Mouse (Mus musculus): ENCODE measurements around the gene Smim8. TPM values are rescaled to one million over a fixed set of nuclear protein-coding genes. Genes with fewer than 3 reads are reported as not detected.

Smim8 gene
- polyA plus RNA-seq (2017; shearing (Covaris generic)), result 78.3 TPM

DNA sequence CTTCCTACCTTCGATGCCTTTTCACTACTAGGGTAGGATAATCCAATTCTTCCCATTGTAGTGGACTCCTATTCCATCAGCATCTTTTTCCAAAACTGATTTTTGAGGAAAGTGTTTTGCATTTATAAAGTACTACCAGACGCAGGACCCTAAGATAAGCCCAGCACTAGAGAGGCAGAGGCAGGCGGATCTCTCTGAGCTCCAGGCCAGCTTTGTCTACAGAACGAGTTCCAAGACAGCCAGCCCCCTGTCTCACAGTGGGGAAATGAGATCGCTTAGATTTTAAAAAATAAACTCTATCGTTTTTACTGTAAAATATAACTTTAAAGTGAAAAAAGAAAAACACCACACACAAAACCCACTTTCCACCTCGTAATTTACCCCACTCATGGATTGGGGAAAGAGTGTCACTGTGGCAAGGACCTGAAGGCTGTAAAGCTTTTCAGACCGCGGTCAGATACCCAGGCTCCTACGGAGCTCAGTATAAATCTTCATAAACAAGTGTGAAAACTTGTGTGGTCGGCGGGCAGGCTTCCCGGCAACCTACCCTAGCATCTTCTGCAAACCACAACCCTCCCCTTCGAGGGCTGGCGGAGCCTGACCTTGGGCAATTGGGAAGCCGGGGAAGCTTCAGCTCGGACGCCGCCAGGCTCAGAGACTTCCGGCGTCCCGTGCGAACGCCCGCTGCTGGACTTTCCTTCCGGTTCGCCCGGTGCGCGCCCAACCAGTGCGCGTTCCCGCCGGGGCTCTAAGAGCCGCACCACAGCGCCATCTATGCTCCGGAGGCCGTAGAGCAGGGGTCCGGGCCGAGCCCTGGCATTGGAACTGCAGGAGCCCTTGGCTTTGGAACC lies at the start of gene Smim8:
TSS of gene Smim8 (minus strand) at position 747 of the 851 bp plus-strand sequence.

DNA sequence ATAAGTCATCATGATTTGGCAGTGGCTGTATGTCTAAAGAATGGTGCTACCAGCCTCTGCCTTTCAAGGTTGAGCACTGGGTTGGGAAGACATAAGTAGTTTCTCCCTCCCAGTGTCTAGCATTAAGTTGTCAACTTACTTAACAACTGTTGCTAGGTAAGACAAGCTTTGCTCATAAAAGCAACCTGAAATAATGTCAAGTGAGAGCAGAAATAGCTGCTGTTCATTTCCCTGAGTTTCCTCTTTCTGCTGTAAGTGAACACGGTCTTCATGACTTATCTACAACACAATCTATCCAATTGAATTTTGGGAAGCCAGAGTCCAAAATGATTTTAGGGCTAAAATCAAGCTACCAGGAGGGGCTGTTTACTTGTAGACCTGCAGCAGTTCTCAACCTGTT lies 22.1 kb downstream of the Smim8 start, which contains the start of gene Gm136:
TSS of gene Gm136 (minus strand) at position 101 of the 400 bp plus-strand sequence.

GRCm38 (mm10) chr4:34729851-34730341 lies 48.3 kb downstream of the Smim8 start, which contains the start of gene Cfap206:
TSS of gene Cfap206 (minus strand) at chr4:34730206.

Other genes starting within 250 kb of the Smim8 start
- gene Akirin2, start 227.5 kb downstream of the Smim8 start, polyA plus RNA-seq (2017; shearing (Covaris generic)), result 83.1 TPM
- gene Orc3, start 163.5 kb downstream of the Smim8 start, polyA plus RNA-seq (2017; shearing (Covaris generic)), result 113 TPM
- gene Rars2, start 163.5 kb downstream of the Smim8 start, polyA plus RNA-seq (2017; shearing (Covaris generic)), result 55.7 TPM
- gene Slc35a1, start 91.0 kb downstream of the Smim8 start, polyA plus RNA-seq (2017; shearing (Covaris generic)), result 27.4 TPM
- gene Cfap206, start 48.2 kb downstream of the Smim8 start, polyA plus RNA-seq (2017; shearing (Covaris generic)), result not detected
- gene Gm136, start 22.2 kb downstream of the Smim8 start, polyA plus RNA-seq (2017; shearing (Covaris generic)), result not detected
- 49.7 TPM for gene Zfp292, start 104.5 kb upstream of the Smim8 start, polyA plus RNA-seq (2017; shearing (Covaris generic))
- not detected for gene Cga, start 115.4 kb upstream of the Smim8 start, polyA plus RNA-seq (2017; shearing (Covaris generic))